Mouse (Mus musculus): ENCODE measurements around the gene Slc13a4. TPM values are rescaled to one million over a fixed set of nuclear protein-coding genes. Genes with fewer than 3 reads are reported as not detected.

The Slc13a4 gene
- polyA plus RNA-seq (2016; fragmentation: Nextera tagmentation; extraction: Ambion mirVana) = 0.77 and 1.3 TPM in 2 replicates

DNA sequence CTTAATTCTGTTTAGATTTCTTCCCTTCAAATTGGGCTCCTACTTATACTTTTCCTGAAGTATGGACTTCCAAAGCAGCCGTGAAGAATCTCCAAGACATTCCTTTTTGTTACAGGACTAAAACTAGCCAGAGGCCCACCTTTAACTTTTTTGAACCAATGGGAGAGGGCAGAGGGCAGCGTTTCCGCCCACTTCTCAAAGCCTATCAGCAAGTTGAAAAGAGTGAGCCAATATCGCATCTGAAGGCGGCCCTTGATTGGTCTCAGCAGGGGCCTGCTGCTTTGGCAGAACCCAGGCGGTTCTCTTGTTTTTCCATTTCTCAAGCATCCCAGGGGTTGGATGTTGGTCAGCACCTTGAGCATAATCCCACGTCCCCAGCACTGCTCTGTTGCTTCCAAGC lies at the start of gene Slc13a4:
Slc13a4 (minus strand) TSS at position 95 of the 400 bp plus-strand sequence.
- H3K4me1 ChIP-seq = no peaks in the 10 kb centered on the region
- no peaks in the 10 kb centered on the region for H3K36me3 ChIP-seq
- 21% methylated on average over 7 of the region's 7 CpGs for WGBS
- H3K4me2 ChIP-seq (replicated peaks) = no peak within 1 kb of the TSS
- no peak within 1 kb of the TSS for H3K4me3 ChIP-seq
- H3K9me3 ChIP-seq (replicated peaks) = no peaks in the 10 kb centered on the region
- H3K27me3 ChIP-seq = no peaks in the 10 kb centered on the region
- no peak within 1 kb of the TSS for H3K9ac ChIP-seq
- H3K27ac ChIP-seq = no peak within 1 kb of the TSS
- ATAC-seq (ENCODE audit: low FRiP score) = no peak

DNA sequence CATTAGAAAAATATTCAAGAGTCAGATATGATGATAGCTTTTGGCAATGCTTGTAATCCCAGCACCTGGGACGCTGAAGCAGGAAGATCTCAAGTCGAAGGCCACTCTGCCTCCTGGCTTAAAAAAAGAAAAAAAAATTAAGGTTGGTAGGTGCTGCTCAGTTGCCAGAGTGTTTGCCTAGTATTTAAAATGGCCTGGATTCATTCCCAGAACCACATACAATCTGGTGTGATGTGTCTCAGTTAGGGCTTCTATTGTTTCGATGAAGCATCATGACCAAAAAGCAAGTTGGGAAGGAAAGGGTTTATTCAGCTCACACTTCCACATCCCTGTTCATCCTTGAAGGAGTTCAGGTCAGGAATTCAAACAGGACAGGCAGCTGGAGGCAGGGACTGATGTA lies 47.4 kb upstream of the Slc13a4 start:
- Histone ChIP-seq H3K27ac (no peak overlapping the region), H3K36me3 (no peaks in the 10 kb centered on the region), H3K9me3 (replicated peaks) (no peaks in the 10 kb centered on the region), H3K9ac (no peak overlapping the region), H3K4me3 (no peak overlapping the region), H3K27me3 (no peaks in the 10 kb centered on the region), H3K4me1 (peaks cover 14% of the 10 kb centered on the region), H3K4me2 (replicated peaks) (no peak overlapping the region)
- ATAC-seq (ENCODE audit: low FRiP score) = no peak
- WGBS = 90% methylated on average over 3 of the region's 3 CpGs

DNA sequence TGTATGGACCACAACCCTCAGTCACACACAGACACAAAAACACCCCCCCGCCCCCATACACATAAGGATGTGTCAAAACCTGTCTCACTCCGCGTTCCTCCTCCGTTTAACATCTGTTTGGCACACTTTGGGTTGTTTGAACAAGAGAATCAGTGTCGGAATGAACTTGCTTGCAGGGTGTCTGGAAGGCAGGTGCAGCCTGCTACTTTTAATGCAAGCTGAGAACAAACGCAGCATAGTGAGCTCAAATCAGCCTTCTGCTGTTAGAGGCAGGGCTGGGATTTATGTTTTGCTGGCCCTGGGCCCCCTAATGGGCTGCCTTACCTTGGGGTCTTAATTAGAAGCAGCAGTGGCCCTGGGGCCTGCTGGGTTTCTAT lies 46.7 kb upstream of the Slc13a4 start:
- no peak overlapping the region for H3K4me3 ChIP-seq
- no peaks in the 10 kb centered on the region for H3K27me3 ChIP-seq
- no peaks in the 10 kb centered on the region for H3K9me3 ChIP-seq (replicated peaks)
- 6% methylated on average over 6 of the region's 6 CpGs for WGBS
- peak; percentile 39 for ATAC-seq (ENCODE audit: low FRiP score)
- peak overlapping the region; percentile 23; the same call in 1 of the 2 replicates for H3K27ac ChIP-seq
- peak overlapping the region; percentile 32 for H3K4me2 ChIP-seq (replicated peaks)
- H3K36me3 ChIP-seq = no peaks in the 10 kb centered on the region
- no peak overlapping the region for H3K9ac ChIP-seq
- H3K4me1 ChIP-seq = peaks cover 14% of the 10 kb centered on the region

DNA sequence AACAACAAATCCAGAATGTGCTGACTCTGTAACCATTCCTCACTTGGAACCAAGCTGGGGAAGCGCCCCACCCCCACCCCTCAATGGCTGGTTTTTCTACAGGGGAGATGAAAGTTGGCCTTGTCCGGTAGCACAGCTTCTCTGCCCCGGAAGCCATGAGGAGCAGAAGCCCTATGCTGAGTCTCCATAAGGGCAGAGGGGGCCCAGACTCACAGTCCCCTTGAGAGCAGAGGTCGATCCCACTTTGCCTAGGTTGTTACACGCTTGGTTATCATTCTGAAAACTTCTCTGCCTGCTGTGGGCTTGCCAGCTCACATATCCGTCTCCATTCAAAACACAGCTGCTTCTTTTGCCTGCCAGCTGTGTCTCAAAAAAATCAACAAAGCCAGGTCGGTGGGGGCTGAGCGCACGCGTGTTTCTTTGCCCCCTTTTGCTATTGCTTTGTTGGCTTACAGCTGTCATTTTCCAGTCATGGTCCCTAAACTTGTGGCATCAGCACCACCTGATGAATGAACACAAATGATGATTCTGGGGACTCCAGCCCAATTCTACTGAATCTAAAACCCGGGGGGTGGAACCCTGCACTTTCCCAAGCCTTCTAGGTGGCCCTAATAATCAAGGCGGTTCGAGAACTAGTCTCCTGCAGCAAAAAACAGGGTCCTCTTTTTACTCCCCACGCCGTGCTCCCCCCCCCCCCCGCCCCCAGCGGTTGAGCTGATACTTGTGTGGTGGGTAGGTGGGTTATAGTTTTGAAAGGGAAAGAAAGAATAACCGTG lies 46.1 kb upstream of the Slc13a4 start:
- Histone ChIP-seq H3K9me3 (replicated peaks) (no peaks in the 10 kb centered on the region), H3K9ac (no peak overlapping the region), H3K27me3 (no peaks in the 10 kb centered on the region), H3K36me3 (no peaks in the 10 kb centered on the region), H3K4me1 (peaks cover 14% of the 10 kb centered on the region), H3K4me2 (replicated peaks) (peak overlapping the region; percentile 32), H3K27ac (peak overlapping the region; percentile 23; the same call in 1 of the 2 replicates), H3K4me3 (no peak overlapping the region)
- WGBS = 10% methylated on average over 17 of the region's 18 CpGs
- no peak for ATAC-seq (ENCODE audit: low FRiP score)

DNA sequence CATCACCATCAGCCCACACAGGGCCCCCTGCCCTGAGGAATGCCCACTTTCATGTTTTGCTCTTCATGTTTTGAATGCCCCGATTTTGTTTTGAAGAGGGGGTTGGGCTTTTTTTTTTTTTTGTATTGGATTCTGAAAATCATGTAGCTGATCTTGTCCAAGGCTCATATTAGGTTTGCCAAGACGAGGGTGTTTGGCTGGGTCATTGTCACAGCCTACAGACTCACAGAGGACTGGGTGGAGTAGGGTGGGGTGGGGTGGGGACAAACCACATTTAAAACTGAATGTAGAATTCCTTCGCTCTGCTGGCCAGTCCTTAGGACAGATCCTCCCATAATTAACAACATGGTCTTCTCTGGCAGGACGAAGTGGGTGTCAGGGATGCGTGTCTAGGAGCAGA lies 45.5 kb upstream of the Slc13a4 start:
- 62% methylated on average over 5 of the region's 5 CpGs for WGBS
- H3K9ac ChIP-seq = no peak overlapping the region
- H3K27me3 ChIP-seq = no peaks in the 10 kb centered on the region
- H3K4me1 ChIP-seq = peaks cover 14% of the 10 kb centered on the region
- H3K9me3 ChIP-seq (replicated peaks) = no peaks in the 10 kb centered on the region
- H3K36me3 ChIP-seq = no peaks in the 10 kb centered on the region
- H3K27ac ChIP-seq = no peak overlapping the region
- no peak overlapping the region for H3K4me3 ChIP-seq
- peak overlapping the region; percentile 32; the same call in 1 of the 2 replicates for H3K4me2 ChIP-seq (replicated peaks)
- no peak for ATAC-seq (ENCODE audit: low FRiP score)

DNA sequence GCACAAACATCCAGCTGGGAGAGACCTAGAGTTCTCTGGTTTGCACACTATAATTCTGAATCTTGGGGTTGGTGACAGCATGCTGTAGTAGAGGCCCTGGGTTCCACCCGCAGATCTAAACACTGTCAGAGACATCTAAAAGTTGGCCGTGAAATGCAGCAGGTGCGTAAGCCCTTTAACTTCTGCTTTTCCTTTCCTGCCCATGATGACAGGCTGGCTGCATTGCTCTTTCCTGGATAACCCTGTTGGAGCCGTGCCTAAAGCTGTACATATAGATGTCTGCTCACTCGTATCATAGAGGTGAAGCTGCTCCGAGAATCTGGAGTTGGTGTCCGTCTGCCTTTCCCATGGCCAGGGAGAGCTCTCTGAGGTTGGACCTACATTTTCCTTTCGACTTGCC lies 44.9 kb upstream of the Slc13a4 start:
- H3K27ac ChIP-seq = no peak overlapping the region
- H3K27me3 ChIP-seq = no peaks in the 10 kb centered on the region
- H3K4me1 ChIP-seq = peaks cover 14% of the 10 kb centered on the region
- no peaks in the 10 kb centered on the region for H3K36me3 ChIP-seq
- no peak overlapping the region for H3K4me2 ChIP-seq (replicated peaks)
- WGBS = 84% methylated on average over 8 of the region's 8 CpGs
- H3K9ac ChIP-seq = no peak overlapping the region
- H3K4me3 ChIP-seq = no peak overlapping the region
- H3K9me3 ChIP-seq (replicated peaks) = no peaks in the 10 kb centered on the region
- no peak for ATAC-seq (ENCODE audit: low FRiP score)

DNA sequence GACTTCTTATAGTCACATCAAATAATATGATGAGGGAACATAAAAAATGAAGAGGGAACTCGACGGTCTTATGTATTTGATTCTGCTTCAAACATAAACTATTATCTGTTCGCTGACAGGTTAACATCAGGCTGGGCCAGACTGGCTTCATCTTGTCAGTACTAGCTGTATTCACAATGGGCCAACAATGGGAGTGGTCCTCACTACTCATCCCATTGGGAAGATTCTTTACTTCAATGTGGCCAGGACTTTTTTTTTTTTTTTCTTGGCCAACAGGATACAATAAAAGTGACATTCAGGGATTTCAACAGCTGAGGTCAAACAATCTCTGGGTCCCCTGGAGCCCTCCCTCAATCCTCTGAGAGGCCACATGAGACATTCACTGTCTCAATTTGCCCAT lies 43.9 kb upstream of the Slc13a4 start:
- no peaks in the 10 kb centered on the region for H3K9me3 ChIP-seq (replicated peaks)
- no peak for ATAC-seq (ENCODE audit: low FRiP score)
- no peak overlapping the region for H3K4me2 ChIP-seq (replicated peaks)
- H3K36me3 ChIP-seq = no peaks in the 10 kb centered on the region
- H3K4me1 ChIP-seq = peaks cover 14% of the 10 kb centered on the region
- H3K27ac ChIP-seq = no peak overlapping the region
- no peak overlapping the region for H3K4me3 ChIP-seq
- H3K9ac ChIP-seq = no peak overlapping the region
- WGBS = 94% methylated on average over 3 of the region's 3 CpGs
- no peaks in the 10 kb centered on the region for H3K27me3 ChIP-seq

- no peaks in the 10 kb centered on the region for H3K9me3 ChIP-seq (replicated peaks)
- no peak overlapping the region for H3K27ac ChIP-seq
- H3K9ac ChIP-seq = no peak overlapping the region
- H3K4me2 ChIP-seq (replicated peaks) = no peak overlapping the region
- peaks cover 13% of the 10 kb centered on the region for H3K4me1 ChIP-seq
- no peaks in the 10 kb centered on the region for H3K27me3 ChIP-seq
- 72% methylated on average over 7 of the region's 7 CpGs for WGBS
- no peak for ATAC-seq (ENCODE audit: low FRiP score)
- no peaks in the 10 kb centered on the region for H3K36me3 ChIP-seq
- H3K4me3 ChIP-seq = no peak overlapping the region
Measured at GRCm38 (mm10) chr6:35349784-35350183, 41.9 kb upstream of the Slc13a4 start.

DNA sequence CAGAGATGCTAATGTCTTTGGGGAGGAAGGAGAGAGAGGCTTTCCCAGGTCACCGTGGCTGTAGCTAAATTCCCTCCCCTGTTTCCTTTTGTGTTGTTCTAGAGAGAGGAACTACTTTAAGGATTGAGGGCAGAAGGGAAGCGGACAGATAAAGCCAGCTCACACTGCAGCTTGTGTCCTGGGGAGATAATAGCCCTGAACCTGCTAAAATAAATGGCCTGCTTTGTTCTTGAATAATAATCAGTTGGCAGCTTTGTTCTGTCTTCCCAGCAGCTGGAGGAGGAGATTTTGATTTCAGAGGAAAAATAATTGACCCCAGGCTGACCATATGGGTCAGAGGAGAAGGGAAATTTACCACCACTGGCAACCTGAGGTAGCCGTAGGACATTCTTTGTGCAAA lies 30.7 kb upstream of the Slc13a4 start:
- no peaks in the 10 kb centered on the region for H3K36me3 ChIP-seq
- no peak overlapping the region for H3K27ac ChIP-seq
- H3K4me2 ChIP-seq (replicated peaks) = no peak overlapping the region
- H3K27me3 ChIP-seq = no peaks in the 10 kb centered on the region
- no peak for ATAC-seq (ENCODE audit: low FRiP score)
- H3K9ac ChIP-seq = no peak overlapping the region
- peaks cover 6% of the 10 kb centered on the region for H3K4me1 ChIP-seq
- 10% methylated on average over 3 of the region's 3 CpGs for WGBS
- H3K9me3 ChIP-seq (replicated peaks) = no peaks in the 10 kb centered on the region
- H3K4me3 ChIP-seq = no peak overlapping the region

DNA sequence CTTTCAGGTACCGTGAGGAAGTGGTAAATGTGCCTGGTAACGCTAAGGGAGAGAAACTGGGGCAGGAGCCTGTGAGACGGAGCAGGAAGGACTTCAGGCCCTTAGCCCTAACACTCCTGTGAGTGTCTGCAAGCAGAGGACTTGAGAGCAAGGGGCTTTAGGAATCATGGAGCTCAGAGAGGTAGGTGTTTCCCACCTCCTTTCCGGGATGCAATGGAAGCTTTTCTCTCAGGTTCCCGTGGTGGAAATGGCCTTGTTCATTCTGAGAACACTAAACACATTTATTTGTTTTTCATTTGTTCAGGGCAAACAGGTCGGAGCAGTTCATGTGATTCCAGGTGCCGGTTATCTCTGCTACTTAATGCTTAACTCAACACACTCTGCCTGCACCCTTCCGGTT lies 29.9 kb upstream of the Slc13a4 start:
- 78% methylated on average over 8 of the region's 8 CpGs for WGBS
- Histone ChIP-seq H3K4me1 (peaks cover 6% of the 10 kb centered on the region), H3K9ac (no peak overlapping the region), H3K27ac (no peak overlapping the region), H3K27me3 (no peaks in the 10 kb centered on the region), H3K36me3 (no peaks in the 10 kb centered on the region), H3K9me3 (replicated peaks) (no peaks in the 10 kb centered on the region), H3K4me2 (replicated peaks) (no peak overlapping the region), H3K4me3 (no peak overlapping the region)
- no peak for ATAC-seq (ENCODE audit: low FRiP score)

DNA sequence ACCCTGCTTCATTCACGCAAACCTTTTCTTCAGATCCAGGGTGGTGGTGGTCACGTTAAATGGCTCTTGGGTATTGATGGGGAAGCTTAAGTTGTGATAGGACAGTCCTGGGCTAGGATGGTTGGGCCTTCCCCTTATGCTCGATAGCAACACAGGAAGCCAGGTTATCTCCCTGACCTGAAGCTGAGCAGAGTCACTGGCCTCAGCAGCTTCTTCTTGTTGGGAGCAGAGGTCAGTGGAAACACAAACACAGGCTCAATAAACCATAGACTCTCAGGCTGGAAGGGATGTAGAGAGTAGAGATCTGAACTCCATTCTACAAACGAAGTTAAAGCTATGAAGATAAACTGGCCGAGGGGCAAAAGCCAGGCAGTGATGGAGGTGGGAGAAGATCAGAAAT lies 27.5 kb upstream of the Slc13a4 start:
- Histone ChIP-seq H3K27me3 (no peaks in the 10 kb centered on the region), H3K4me1 (peaks cover 6% of the 10 kb centered on the region), H3K27ac (no peak overlapping the region), H3K36me3 (no peaks in the 10 kb centered on the region), H3K4me3 (no peak overlapping the region), H3K9ac (no peak overlapping the region), H3K9me3 (replicated peaks) (no peaks in the 10 kb centered on the region), H3K4me2 (replicated peaks) (no peak overlapping the region)
- ATAC-seq (ENCODE audit: low FRiP score) = no peak
- 83% methylated on average over 5 of the region's 5 CpGs for WGBS

GRCm38 (mm10) chr6:35334278-35334677 lies 26.3 kb upstream of the Slc13a4 start:
- Histone ChIP-seq H3K36me3 (no peaks in the 10 kb centered on the region), H3K4me1 (peaks cover 6% of the 10 kb centered on the region), H3K9me3 (replicated peaks) (no peaks in the 10 kb centered on the region), H3K9ac (no peak overlapping the region), H3K4me3 (no peak overlapping the region), H3K4me2 (replicated peaks) (no peak overlapping the region), H3K27me3 (no peaks in the 10 kb centered on the region), H3K27ac (no peak overlapping the region)
- ATAC-seq (ENCODE audit: low FRiP score) = no peak
- 79% methylated on average over 4 of the region's 4 CpGs for WGBS

DNA sequence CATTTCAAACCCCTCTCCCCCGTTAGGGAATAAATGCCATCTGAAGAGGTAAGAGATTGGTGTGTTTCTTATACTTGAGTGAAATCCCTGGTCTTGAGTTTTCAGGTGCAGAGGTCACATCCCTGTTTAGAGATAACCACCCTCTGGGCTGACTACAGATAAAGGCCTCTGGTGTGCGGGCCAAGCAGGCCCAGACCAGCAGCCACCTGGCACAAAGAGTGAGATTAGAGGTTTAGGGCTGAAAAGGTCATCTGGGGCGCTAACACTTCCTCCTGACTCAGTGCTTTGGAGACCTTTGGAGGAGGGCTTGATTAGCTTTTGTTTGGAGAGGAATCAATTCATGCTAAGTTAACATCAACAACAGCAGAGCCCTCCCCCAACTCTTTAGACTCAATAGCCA lies 25.7 kb upstream of the Slc13a4 start:
- WGBS = 28% methylated on average over 3 of the region's 3 CpGs
- no peak overlapping the region for H3K4me3 ChIP-seq
- no peak overlapping the region for H3K9ac ChIP-seq
- no peak overlapping the region for H3K4me2 ChIP-seq (replicated peaks)
- ATAC-seq (ENCODE audit: low FRiP score) = no peak
- no peaks in the 10 kb centered on the region for H3K36me3 ChIP-seq
- H3K4me1 ChIP-seq = peaks cover 2% of the 10 kb centered on the region
- no peak overlapping the region for H3K27ac ChIP-seq
- H3K9me3 ChIP-seq (replicated peaks) = no peaks in the 10 kb centered on the region
- no peaks in the 10 kb centered on the region for H3K27me3 ChIP-seq
